Mouse (Mus musculus): ENCODE results near the gene Arhgef18.

GRCm38 (mm10) chr8:3387286-3387685, 5.5 kb upstream of the Arhgef18 start:
- no peak for TF ChIP-seq EP300 (optimal IDR thresholded peaks at IDR 0.05)
- peak; percentile 93 for TF ChIP-seq CTCF (IDR thresholded peaks at IDR 0.05; ENCODE audit: low read depth)
